9 mouse cellular contexts compared by ENCODE assay signal in the genomic region with DNA sequence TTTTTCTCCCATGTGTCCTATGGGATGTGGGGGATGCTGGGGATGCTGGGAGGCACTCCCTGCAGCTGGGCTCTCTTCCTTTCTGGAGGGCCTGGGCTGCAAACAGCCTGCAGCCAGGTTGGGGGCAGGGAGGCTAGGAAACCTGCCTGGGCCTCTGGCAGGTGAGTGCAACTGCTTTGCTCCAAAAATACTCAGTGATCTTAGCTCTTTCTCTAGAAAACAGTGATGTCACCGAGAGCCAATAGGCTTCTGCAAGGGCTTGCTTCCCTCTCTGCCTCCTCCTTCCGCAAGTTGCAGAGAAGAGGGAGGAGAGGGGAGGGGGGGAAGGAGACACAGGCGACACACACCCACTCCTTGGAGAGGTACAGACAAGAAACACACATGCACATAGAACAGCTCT. TPM values are rescaled to one million over a fixed set of nuclear protein-coding genes. Genes with fewer than 3 reads are reported as not detected.
DNase-seq lines count a peak whose midpoint lies in the region; ATAC-seq lines count a peak whose summit lies in the region.
"Had no signal": no experiment of that assay in that cellular context is flagged by ENCODE, and none has a peak within 500 bp of the region (broad histone marks: within the 10 kb centered on the region; RNA-seq: fewer than 3 reads in every experiment).

No protein-coding gene starts in this region.

- peak; percentile 42 for DNase-seq in ES-CJ7 (ENCODE audit: low read depth, low spot score)
- peak; percentile 81 for DNase-seq in brain, embryonic 18.5 days (ENCODE audit: low read depth, low spot score)
- no peak for DNase-seq in adrenal gland, postnatal 36 days
- no peak for DNase-seq in natural killer cell, adult 2 months (ENCODE audit: low spot score in 2 of 2)
- DNase-seq in ovary, postnatal 14 days (ENCODE audit: low spot score): no peak
- DNase-seq in heart, adult 11 months: no peak
- DNase-seq: thymus, adult 2 months had no signal

- peak overlapping the region; percentile 9; the same call in 1 of the 2 replicates for H3K9ac ChIP-seq in forebrain, embryonic 15.5 days (replicated peaks)
- peak overlapping the region; percentile 41 for H3K9ac ChIP-seq in midbrain, embryonic 13.5 days (replicated peaks)

- H3K4me1 ChIP-seq in forebrain, embryonic 15.5 days: peaks cover 52% of the 10 kb centered on the region
- H3K4me1 ChIP-seq in midbrain, embryonic 13.5 days (replicated peaks): peaks cover 71% of the 10 kb centered on the region

- H3K4me2 ChIP-seq in forebrain, embryonic 15.5 days (replicated peaks): no peak overlapping the region
- H3K4me2 ChIP-seq in midbrain, embryonic 13.5 days (replicated peaks): 0 out of 2 replicates have a peak overlapping the region, but pooled peaks have one; percentile 1

- H3K27me3 ChIP-seq in forebrain, embryonic 15.5 days: no peaks in the 10 kb centered on the region
- no peaks in the 10 kb centered on the region; the same call in 1 of the 2 replicates for H3K27me3 ChIP-seq in midbrain, embryonic 13.5 days

- 0% methylated on average over 3 of the region's 3 CpGs for WGBS in forebrain, embryonic 15.5 days
- WGBS in midbrain, embryonic 13.5 days: 3% methylated on average over 3 of the region's 3 CpGs

- peak overlapping the region; percentile 69 for H3K27ac ChIP-seq in forebrain, embryonic 15.5 days (replicated peaks)
- peak overlapping the region; percentile 90 for H3K27ac ChIP-seq in midbrain, embryonic 13.5 days

- no peaks in the 10 kb centered on the region for H3K36me3 ChIP-seq in forebrain, embryonic 15.5 days
- peaks cover 16% of the 10 kb centered on the region for H3K36me3 ChIP-seq in midbrain, embryonic 13.5 days

- ATAC-seq in forebrain, embryonic 15.5 days (replicated peaks): peak; percentile 78
- ATAC-seq in midbrain, embryonic 13.5 days: peak; percentile 53

- no peak overlapping the region for H3K4me3 ChIP-seq in forebrain, embryonic 15.5 days
- no peak overlapping the region for H3K4me3 ChIP-seq in midbrain, embryonic 13.5 days (replicated peaks)

- H3K9me3 ChIP-seq in forebrain, embryonic 15.5 days: no peaks in the 10 kb centered on the region
- no peaks in the 10 kb centered on the region for H3K9me3 ChIP-seq in midbrain, embryonic 13.5 days

RNA-seq across cellular contexts. Expression of a gene that starts 8.3 kb away (rescaled TPM):
- polyA plus RNA-seq in forebrain, embryonic 15.5 days (2015; fragmentation: Nextera tagmentation; extraction: Ambion mirVana): 12.6 and 12.8 TPM in 2 replicates
- polyA plus RNA-seq in midbrain, embryonic 13.5 days (2015; fragmentation: Nextera tagmentation; extraction: Ambion mirVana): 11.3 and 12.6 TPM in 2 replicates
- total RNA-seq in adrenal gland, postnatal 36 days (2021): 1 to 10 TPM; 4.0 to 6.0 TPM

Comparison
In these comparisons a context has a peak if more than half of its experiments do, and no peak if none do; other contexts are left out.
1. DNase-seq: peak in ES-CJ7 (single experiment) and brain, embryonic 18.5 days (single experiment); none in adrenal gland, postnatal 36 days (0 of 2), natural killer cell, adult 2 months (0 of 2), ovary, postnatal 14 days (single experiment) and heart, adult 11 months (single experiment).